Mouse (Mus musculus) cortical plate, adult 2 months (tissue): ENCODE data around the gene Tsc1. TPM values are rescaled to one million over a fixed set of nuclear protein-coding genes. Genes with fewer than 3 reads are reported as not detected.

ENCODE experiments used
- H3K27ac ChIP-seq: fragments of 200-500 bp; 2 replicates; pipeline ENCODE4 v1.5.1; 2012; ENCODE audit warnings: low read length, control low read depth, inconsistent platforms; ENCODE audit not compliant: insufficient read depth
- H3K4me1 ChIP-seq: fragments of 200-500 bp; 2 replicates; pipeline ENCODE4 v1.6.1; 2011; ENCODE audit warnings: low read length; ENCODE audit not compliant: control insufficient read depth, insufficient read depth
- H3K4me3 ChIP-seq: fragments of 200-500 bp; 2 replicates; pipeline ENCODE4 v1.5.1; 2011; ENCODE audit warnings: mild to moderate bottlenecking, low read length, control low read depth; ENCODE audit not compliant: insufficient read depth
- CTCF ChIP-seq: fragments of 200-500 bp; IDR thresholded peaks from 2 replicates; pipeline ENCODE4 v1.5.1; 2011; ENCODE audit warnings: mild to moderate bottlenecking, control low read depth, low read length; ENCODE audit not compliant: insufficient read depth; ENCODE audit errors: extremely low read depth
- POLR2A ChIP-seq: fragments of 200-500 bp; IDR thresholded peaks from 2 replicates; pipeline ENCODE4 v1.6.1; 2011; ENCODE audit warnings: mild to moderate bottlenecking, low read length, control low read depth; ENCODE audit not compliant: insufficient read depth; ENCODE audit errors: extremely low read depth
- polyA plus RNA-seq: library from polyadenylated mRNA; depleted of rRNA; stranded (reverse); fragments of >200 nt; gene quantifications from 2 replicates; pipeline ENCODE4 v1.2.3, GENCODE M21; 2012; rRNA removed

Tsc1 gene
- polyA plus RNA-seq, 1 experiment: 36.1 TPM

GRCm38 (mm10) chr2:28722419-28722818 lies 81.4 kb downstream of the Tsc1 start:
- Histone ChIP-seq H3K4me1 (no peaks in the 10 kb centered on the region), H3K27ac (no peak overlapping the region), H3K4me3 (no peak overlapping the region)
- TF ChIP-seq POLR2A (no peak), CTCF (no peak)

- TF ChIP-seq POLR2A: no peak
- no peak for TF ChIP-seq CTCF
- no peak overlapping the region for H3K4me3 ChIP-seq
- H3K27ac ChIP-seq: no peak overlapping the region
- no peaks in the 10 kb centered on the region for H3K4me1 ChIP-seq
These were observed 82.9 kb downstream of the Tsc1 start for GRCm38 (mm10) chr2:28723912-28724311.

GRCm38 (mm10) chr2:28727786-28728404 lies 86.9 kb downstream of the Tsc1 start:
- no peak overlapping the region for H3K27ac ChIP-seq
- H3K4me1 ChIP-seq: no peaks in the 10 kb centered on the region
- TF ChIP-seq CTCF: no peak
- no peak for TF ChIP-seq POLR2A
- H3K4me3 ChIP-seq: no peak overlapping the region

GRCm38 (mm10) chr2:28730676-28731075 lies 89.6 kb downstream of the Tsc1 start:
- TF ChIP-seq CTCF (no peak), POLR2A (no peak)
- no peak overlapping the region for H3K27ac ChIP-seq

GRCm38 (mm10) chr2:28737112-28737511 lies 96.1 kb downstream of the Tsc1 start:
- no peaks in the 10 kb centered on the region for H3K4me1 ChIP-seq
- TF ChIP-seq POLR2A: no peak
- TF ChIP-seq CTCF: no peak
- no peak overlapping the region for H3K27ac ChIP-seq
- no peak overlapping the region for H3K4me3 ChIP-seq

More at GRCm38 (mm10) chr2:28730676-28731075, 89.6 kb downstream of the Tsc1 start:
- no peak overlapping the region for H3K4me3 ChIP-seq
- H3K4me1 ChIP-seq: no peaks in the 10 kb centered on the region

- Histone ChIP-seq H3K4me3 (no peak overlapping the region), H3K27ac (no peak overlapping the region), H3K4me1 (no peaks in the 10 kb centered on the region)
- no peak for TF ChIP-seq CTCF
- no peak for TF ChIP-seq POLR2A
These were observed 99.1 kb downstream of the Tsc1 start for GRCm38 (mm10) chr2:28740159-28740558.

Other genes with a start within 250 kb of the Tsc1 start
- 15.3 and 15.7 TPM in 2 replicates for gene Ppp1r26, start 194.4 kb upstream of the Tsc1 start, polyA plus RNA-seq
- 2.7 and 4.4 TPM in 2 replicates for gene 1700007K13Rik, start 174.9 kb upstream of the Tsc1 start, polyA plus RNA-seq
- 37.2 and 38.8 TPM in 2 replicates for gene Mrps2, start 173.2 kb upstream of the Tsc1 start, polyA plus RNA-seq
- gene Gbgt1, start 144.3 kb upstream of the Tsc1 start, polyA plus RNA-seq: 1.8 and 2.0 TPM in 2 replicates
- 0.79 TPM in 1 of 2 replicates, not detected in the other for gene Gm10134, start 135.1 kb upstream of the Tsc1 start, polyA plus RNA-seq
- gene Ralgds, start 128.1 kb upstream of the Tsc1 start, polyA plus RNA-seq: 107 and 112 TPM in 2 replicates
- 0.06 and 0.08 TPM in 2 replicates for gene Cel, start 77.8 kb upstream of the Tsc1 start, polyA plus RNA-seq
- 20.7 and 23.3 TPM in 2 replicates for gene Gtf3c5, start 57.5 kb upstream of the Tsc1 start, polyA plus RNA-seq
- not detected in 2 replicates for gene Gfi1b, start 19.2 kb upstream of the Tsc1 start, polyA plus RNA-seq
- 0.29 and 0.38 TPM in 2 replicates for gene Spaca9, start 58.5 kb downstream of the Tsc1 start, polyA plus RNA-seq
- 2.2 and 2.7 TPM in 2 replicates for gene Ak8, start 58.9 kb downstream of the Tsc1 start, polyA plus RNA-seq
- 12.6 and 12.9 TPM in 2 replicates for gene Gtf3c4, start 199.1 kb downstream of the Tsc1 start, polyA plus RNA-seq
- gene Ddx31, start 199.2 kb downstream of the Tsc1 start, polyA plus RNA-seq: 4.9 and 5.7 TPM in 2 replicates